Mouse (Mus musculus): ENCODE data around the gene Dpep1.

GRCm38 (mm10) chr8:123212321-123213117 lies 26.5 kb downstream of the Dpep1 start, which contains the start of the genes Chmp1a and Spata33:
- TF ChIP-seq CTCF (IDR thresholded peaks at IDR 0.05; ENCODE audit: low read depth, low read length) = peak; percentile 38; the same call in 1 of the 2 replicates
- TF ChIP-seq TAL1 (conservative IDR thresholded peaks at IDR 0.05; ENCODE audit: low read depth, low read length) = no peak
- no peak for TF ChIP-seq GATA1 (IDR thresholded peaks at IDR 0.05; ENCODE audit: borderline replicate concordance, low read length)
- TF ChIP-seq GATA2 (IDR thresholded peaks at IDR 0.05; ENCODE audit: borderline replicate concordance, low read depth, low read length) = no peak
- TF ChIP-seq POLR2AphosphoS5 (IDR thresholded peaks at IDR 0.05; ENCODE audit: insufficient replicate concordance, low read depth, low read length) = no peak
